Mouse (Mus musculus): Measurements from ENCODE around the gene Pde4d.

Pde4d gene

DNA sequence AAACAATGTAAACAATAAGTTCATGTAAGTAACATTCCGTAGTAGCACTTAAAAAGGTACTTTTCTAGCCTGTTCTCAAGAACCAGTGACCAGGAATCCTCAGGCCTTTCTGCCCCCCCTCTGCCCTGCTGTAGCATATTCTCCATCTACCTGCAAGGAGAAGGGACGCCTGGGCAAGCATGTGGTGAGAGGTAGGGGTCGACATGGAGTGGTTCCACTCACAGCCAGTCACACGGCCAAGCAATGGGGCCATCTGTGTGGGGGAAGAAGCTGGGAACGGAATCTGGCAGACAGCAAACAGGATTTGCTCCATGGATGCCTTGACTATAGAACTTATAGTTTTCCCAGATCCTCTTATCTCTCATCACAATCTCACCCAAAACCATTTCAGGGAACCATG lies 1277.6 kb downstream of the Pde4d start:
- DNase-seq (ENCODE audit: extremely low read depth, low read depth, low spot score), result no peak

- DNase-seq (ENCODE audit: extremely low read depth, low read depth, low spot score), result no peak
Observed at GRCm38 (mm10) chr13:109729612-109730011, 1279.9 kb downstream of the Pde4d start.

- DNase-seq (ENCODE audit: extremely low read depth, low read depth, low spot score), result no peak
Observed at GRCm38 (mm10) chr13:109732655-109733376, 1283.1 kb downstream of the Pde4d start.

GRCm38 (mm10) chr13:109736290-109737078 lies 1286.7 kb downstream of the Pde4d start:
- DNase-seq (ENCODE audit: extremely low read depth, low read depth, low spot score), result no peak

GRCm38 (mm10) chr13:109746492-109746891 lies 1296.7 kb downstream of the Pde4d start:
- no peak for DNase-seq (ENCODE audit: extremely low read depth, low read depth, low spot score)

- DNase-seq (ENCODE audit: extremely low read depth, low read depth, low spot score), result no peak
Observed at GRCm38 (mm10) chr13:109752236-109752863, 1302.6 kb downstream of the Pde4d start.

- DNase-seq (ENCODE audit: extremely low read depth, low read depth, low spot score), result no peak
Observed at GRCm38 (mm10) chr13:109756854-109757253, 1307.1 kb downstream of the Pde4d start.

GRCm38 (mm10) chr13:109759201-109759600 lies 1309.5 kb downstream of the Pde4d start:
- no peak for DNase-seq (ENCODE audit: extremely low read depth, low read depth, low spot score)

DNA sequence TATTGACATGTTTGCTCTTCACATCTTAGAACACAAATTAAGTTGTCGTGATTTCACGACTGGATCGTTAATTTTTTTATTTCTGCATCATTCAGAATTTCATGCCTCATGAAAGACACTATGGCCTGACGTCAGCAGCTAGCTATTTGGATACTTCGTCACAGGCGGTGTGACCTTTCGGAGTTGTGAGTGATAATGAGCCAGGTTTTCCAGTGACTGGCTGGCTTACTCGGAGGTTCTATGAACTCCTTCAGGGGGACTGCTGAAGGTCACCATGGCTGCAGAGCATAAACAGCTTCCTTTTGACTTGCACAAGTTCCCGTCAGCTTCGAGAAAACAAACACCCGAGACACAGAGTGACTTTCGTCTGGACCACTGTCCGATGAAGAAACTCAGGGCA lies 1311.3 kb downstream of the Pde4d start:
- DNase-seq (ENCODE audit: extremely low read depth, low read depth, low spot score), result no peak

GRCm38 (mm10) chr13:109774791-109775190 lies 1325.0 kb downstream of the Pde4d start:
- DNase-seq (ENCODE audit: extremely low read depth, low read depth, low spot score), result no peak

DNA sequence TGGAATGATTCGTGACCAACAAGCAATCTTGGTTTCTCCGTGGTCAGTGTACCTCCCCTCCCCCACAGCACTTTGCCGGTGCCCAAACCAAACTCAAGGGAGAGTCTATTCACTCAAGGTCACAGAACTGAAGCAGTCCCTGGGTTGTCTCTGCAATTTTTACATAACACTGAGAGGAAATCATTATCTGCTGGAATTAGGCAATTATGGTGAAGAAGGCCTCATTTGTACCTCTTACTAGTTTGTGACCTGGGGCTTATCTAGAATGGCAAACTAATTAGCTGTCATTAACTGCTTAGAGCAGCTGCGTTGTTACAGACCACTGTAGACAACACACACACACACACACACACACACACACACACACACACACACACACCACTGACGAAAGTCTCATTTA lies 1325.4 kb downstream of the Pde4d start:
- no peak for DNase-seq (ENCODE audit: extremely low read depth, low read depth, low spot score)

DNA sequence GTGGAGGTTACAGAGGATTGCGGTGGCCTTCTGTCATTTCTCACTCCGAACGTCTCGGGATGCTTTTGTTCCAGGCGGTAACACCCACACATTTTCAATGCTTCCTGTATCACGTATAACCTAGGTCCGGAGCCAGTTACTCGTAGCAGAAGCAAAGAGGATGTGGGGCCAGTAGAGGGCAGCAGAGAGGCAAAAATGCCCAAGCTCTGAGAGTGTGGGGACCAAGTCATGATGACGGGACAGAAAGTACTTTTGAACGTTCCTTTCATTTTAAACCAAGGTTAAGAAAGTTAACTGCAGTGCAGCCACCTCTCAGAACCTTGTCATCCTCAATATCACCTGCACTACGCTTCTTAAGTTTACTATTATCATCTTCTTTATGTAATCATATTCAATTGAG lies 1326.4 kb downstream of the Pde4d start:
- peak; percentile 18 for DNase-seq (ENCODE audit: extremely low read depth, low read depth, low spot score)

GRCm38 (mm10) chr13:109776995-109777394 lies 1327.2 kb downstream of the Pde4d start:
- DNase-seq (ENCODE audit: extremely low read depth, low read depth, low spot score), result no peak

DNA sequence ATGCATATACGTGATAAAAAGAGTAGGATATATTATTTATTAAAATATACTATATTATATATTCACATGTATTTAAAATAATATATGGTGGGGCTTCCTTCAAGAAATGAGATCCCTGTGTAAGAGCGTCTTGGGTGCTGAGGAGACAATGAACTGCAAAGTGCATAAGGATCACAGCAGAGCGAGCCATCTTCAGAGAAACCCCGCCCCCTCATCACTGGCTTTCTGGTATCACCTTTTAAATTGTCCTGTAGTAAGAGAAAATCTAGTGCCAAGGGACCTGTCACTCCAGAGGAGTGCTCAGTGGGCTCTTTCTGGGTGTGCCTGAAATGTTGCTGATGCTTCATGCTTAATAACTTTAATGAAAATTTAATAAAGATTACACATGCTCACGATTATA lies 1327.7 kb downstream of the Pde4d start:
- no peak for DNase-seq (ENCODE audit: extremely low read depth, low read depth, low spot score)

DNA sequence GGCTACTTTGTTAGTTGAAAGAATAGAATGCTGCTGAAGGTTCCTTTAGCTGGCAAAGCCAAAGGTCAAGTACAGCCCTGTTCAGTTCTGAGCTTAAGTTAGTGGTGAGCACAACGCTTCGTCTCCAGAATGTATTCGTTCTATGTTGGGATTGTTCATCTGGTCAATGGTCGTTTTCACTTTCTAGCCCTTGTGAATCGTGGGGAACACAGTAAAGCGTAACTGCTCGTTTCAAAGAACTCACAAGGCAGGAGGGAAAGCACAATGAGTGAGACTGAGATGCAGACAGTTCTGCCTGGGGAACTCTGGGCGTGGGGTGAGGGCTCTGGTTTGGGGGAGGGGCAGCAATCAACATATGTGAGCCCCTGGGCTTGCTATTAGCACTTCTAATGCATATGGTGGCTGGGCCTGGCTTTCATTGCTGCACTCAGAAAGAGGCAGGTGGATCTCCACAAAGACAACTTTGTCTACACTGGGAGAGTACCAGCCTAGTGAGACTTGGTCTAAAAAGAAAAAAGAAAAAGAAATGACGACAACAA lies 1328.6 kb downstream of the Pde4d start:
- no peak for DNase-seq (ENCODE audit: extremely low read depth, low read depth, low spot score)

DNA sequence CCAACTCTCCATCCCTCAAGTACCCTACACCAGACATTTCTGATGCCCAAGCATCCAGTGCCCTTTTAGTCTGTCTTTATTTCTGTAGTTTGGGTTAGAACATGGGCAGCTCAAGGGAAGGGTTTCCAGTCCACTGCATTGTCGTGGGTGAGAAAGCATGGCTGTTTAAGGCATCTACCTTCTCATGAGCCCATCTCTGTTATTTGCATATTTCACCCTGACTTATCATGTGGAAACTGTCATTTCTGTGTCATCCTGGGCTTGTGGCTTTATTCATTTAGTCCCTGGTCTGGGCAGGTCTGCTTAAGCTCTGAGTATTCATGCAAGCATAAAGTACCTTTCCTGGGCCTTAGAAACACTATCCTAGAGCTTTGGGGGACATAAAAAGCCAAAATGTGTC lies 1331.7 kb downstream of the Pde4d start:
- no peak for DNase-seq (ENCODE audit: extremely low read depth, low read depth, low spot score)

- DNase-seq (ENCODE audit: extremely low read depth, low read depth, low spot score), result no peak
Observed at GRCm38 (mm10) chr13:109788604-109789003, 1338.9 kb downstream of the Pde4d start.

GRCm38 (mm10) chr13:109789151-109789550 lies 1339.4 kb downstream of the Pde4d start:
- DNase-seq (ENCODE audit: extremely low read depth, low read depth, low spot score), result no peak

GRCm38 (mm10) chr13:109790045-109790715 lies 1340.4 kb downstream of the Pde4d start:
- DNase-seq (ENCODE audit: extremely low read depth, low read depth, low spot score), result no peak

DNA sequence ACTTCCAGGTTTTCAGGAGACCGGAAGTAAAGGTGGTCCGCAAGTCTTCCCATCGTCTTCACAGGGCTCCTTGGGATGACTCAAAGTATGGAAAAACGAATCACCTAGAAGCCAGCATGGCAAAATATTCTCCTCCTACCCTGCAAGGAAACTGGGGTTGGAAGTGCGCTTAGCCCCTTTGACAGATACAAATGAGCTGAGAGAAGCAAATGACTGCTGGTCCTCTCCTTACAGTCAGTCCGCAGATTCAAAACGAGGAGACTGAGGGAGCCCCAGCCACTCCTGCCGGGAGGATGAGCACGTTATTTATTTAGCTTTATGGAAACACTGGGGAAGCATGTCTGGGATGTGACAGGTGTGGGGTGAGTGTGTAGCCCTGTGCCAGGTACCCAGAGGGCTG lies 1344.2 kb downstream of the Pde4d start:
- DNase-seq (ENCODE audit: extremely low read depth, low read depth, low spot score), result no peak

DNA sequence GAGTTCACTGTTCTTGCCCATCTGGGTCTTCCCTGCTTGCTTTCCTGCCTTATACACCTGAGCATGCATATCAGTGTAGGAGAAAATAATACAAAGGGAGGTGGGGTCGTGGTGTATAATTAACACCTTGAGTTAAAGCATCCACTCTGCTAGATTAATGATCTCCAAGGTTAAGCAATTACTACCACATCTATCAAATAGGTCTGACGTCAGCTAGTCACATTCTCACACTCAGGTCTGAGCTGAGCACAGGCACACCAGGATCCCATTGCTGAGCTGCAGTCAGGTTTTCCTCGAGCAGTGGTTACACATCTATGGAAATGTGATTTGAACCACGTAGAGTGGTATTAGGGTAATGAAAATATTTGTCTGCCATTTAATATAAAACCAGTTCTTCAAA lies 1348.9 kb downstream of the Pde4d start:
- no peak for DNase-seq (ENCODE audit: extremely low read depth, low read depth, low spot score)
